Mouse (Mus musculus): ENCODE measurements around the gene Gm11595. TPM values are rescaled to one million over a fixed set of nuclear protein-coding genes. Genes with fewer than 3 reads are reported as not detected.

Gene Gm11595
- not detected in 2 replicates for polyA plus RNA-seq (2015; fragmentation: Nextera tagmentation; extraction: Ambion mirVana)

DNA sequence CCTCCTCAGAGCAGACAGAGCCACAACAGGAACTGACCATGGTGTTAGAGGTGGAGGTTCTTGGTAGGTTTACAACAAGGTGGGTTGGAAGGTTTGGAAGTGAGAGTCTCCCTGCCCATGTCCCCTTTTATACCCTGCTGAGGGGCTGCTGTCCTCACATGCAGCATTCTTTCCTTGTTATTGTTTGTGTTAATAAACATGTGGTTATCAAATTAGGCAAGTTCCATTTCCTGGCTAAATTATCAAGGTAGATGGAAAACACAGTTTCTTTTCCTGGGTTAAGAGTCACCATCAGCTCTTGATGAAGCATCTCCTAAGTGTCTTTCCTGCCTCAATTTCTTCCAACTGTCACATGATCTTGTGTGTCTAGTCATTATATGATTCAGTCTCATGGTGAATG lies at the start of gene Gm11595:
Gm11595 (minus strand) TSS at position 101 of the 400 bp plus-strand sequence.

DNA sequence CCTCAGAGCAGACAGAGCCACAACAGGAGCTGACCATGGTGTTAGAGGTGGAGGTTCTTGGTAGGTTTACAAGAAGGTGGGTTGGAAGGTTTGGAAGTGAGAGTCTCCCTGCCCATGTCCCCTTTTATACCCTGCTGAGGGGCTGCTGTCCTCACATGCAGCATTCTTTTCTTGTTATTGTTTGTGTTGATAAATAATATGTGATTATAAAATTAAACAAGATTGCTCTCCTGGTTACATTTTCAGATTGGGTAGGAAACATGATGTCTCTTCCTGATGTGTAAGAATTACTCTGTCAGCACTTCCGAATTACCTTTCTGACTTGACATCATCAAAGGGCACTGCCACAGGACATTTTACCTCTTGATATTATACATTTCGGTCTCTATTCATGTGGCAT lies 42.9 kb upstream of the Gm11595 start, which contains the start of gene Gm11564:
Gm11564 (minus strand) TSS at position 101 of the 400 bp plus-strand sequence.

DNA sequence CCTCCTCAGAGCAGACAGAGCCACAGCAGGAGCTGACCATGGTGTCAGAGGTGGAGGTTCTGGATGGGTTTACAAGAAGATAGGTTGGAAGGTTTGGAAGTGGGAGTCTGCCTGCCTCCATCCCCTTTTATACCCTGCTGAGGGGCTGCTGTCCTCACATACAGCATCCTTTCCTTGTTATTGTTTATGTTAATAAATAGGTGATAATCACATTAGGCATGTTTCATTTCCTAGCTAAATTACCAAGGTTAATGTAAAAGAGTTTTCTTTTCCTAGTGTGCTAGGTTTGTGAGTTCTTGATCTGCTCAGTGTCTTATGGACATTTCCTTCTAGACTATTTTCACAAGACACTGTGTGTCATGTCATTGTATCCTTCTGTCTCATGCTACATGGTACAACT lies 37.1 kb upstream of the Gm11595 start, which contains the start of gene Krtap4-13:
Krtap4-13 (minus strand) TSS at position 101 of the 400 bp plus-strand sequence.

DNA sequence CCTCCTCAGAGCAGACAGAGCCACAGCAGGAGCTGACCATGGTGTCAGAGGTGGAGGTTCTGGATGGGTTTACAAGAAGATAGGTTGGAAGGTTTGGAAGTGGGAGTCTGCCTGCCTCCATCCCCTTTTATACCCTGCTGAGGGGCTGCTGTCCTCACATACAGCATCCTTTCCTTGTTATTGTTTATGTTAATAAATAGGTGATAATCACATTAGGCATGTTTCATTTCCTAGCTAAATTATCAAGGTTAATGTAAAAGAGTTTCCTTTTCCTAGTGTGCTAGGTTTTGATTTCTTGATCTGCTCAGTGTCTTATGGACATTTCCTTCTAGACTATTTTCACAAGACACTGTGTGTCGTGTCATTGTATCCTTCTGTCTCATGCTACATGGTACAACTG lies 31.6 kb upstream of the Gm11595 start, which contains the start of gene Gm11554:
Gm11554 (minus strand) TSS at position 101 of the 400 bp plus-strand sequence.

DNA sequence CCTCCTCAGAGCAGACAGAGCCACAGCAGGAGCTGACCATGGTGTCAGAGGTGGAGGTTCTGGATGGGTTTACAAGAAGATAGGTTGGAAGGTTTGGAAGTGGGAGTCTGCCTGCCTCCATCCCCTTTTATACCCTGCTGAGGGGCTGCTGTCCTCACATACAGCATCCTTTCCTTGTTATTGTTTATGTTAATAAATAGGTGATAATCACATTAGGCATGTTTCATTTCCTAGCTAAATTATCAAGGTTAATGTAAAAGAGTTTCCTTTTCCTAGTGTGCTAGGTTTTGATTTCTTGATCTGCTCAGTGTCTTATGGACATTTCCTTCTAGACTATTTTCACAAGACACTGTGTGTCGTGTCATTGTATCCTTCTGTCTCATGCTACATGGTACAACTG lies 26.1 kb upstream of the Gm11595 start, which contains the start of gene Gm11569:
Gm11569 (minus strand) TSS at position 101 of the 400 bp plus-strand sequence.

DNA sequence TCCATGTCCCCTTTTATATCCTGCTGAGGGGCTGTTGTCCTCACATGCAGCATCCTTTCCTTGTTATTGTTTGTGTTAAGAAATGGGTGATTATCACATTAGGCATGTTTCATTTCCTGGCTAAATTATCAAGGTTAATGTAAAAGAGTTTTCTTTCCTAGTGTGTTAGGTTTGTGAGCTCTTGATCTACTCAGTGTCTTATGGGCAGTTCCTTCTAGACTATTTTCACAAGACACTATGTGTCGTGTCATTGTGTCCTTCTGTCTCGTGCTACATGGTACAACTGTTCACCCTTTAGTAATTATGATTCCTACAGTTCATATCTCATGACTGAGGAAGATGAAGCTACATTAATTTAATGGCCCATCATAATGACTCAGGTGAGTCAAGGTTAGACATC lies 20.7 kb upstream of the Gm11595 start, which contains the start of gene Gm11596:
Gm11596 (minus strand) TSS at position 101 of the 400 bp plus-strand sequence.

DNA sequence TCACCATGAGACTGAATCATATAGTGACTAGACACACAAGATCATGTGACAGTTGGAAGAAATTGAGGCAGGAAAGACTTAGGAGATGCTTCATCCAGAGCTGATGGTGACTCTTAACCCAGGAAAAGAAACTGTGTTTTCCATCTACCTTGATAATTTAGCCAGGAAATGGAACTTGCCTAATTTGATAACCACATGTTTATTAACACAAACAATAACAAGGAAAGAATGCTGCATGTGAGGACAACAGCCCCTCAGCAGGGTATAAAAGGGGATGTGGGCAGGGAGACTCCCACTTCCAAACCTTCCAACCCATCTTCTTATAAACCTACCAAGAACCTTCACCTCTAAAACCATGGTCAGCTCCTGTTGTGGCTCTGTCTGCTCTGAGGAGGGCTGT lies 12.2 kb upstream of the Gm11595 start, which contains the start of gene Krtap4-9:
Krtap4-9 (plus strand) TSS at position 301 of the 400 bp plus-strand sequence.

DNA sequence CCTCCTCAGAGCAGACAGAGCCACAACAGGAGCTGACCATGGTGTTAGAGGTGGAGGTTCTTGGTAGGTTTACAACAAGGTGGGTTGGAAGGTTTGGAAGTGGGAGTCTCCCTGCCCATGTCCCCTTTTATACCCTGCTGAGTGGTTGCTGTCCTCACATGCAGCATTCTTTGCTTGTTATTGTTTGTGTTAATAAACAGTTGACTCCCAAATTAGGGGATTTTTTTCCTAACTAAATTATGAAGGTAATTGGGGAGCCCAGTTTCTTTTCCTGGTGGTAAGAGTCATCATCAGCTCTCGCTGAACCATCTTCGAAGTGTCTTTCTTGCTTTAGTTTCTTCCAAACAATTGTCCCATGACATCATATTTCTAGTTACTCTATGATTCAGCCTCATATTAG lies 7.9 kb upstream of the Gm11595 start, which contains the start of gene Krtap4-8:
Krtap4-8 (minus strand) TSS at position 101 of the 400 bp plus-strand sequence.

DNA sequence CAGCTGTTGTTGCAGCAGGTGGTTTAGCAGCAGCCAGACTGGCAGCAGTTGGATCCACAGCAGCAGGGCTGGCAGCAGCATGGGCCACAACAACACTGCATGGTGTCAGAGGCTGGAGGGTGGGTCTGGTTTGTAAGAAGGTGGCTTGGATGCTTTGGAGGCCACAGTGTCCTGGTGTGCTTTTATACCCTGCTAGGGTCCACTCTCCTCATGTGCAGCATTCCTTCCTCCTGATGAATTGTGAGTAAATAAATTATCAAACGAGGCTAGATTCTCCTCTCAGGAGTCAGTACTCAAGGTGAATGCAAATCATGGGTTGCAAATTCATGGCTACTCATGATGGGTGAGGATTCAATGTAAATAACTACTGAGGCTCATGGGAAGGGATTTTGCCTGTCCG lies 38.5 kb downstream of the Gm11595 start, which contains the start of gene Gm14180:
Gm14180 (minus strand) TSS at position 101 of the 400 bp plus-strand sequence.

Other genes starting within 250 kb of the Gm11595 start
- gene Krt40, start 229.8 kb downstream of the Gm11595 start, polyA plus RNA-seq (2015; fragmentation: Nextera tagmentation; extraction: Ambion mirVana), result not detected in 2 replicates
- not detected in 2 replicates for gene Krtap3-3, start 222.0 kb downstream of the Gm11595 start, polyA plus RNA-seq (2015; fragmentation: Nextera tagmentation; extraction: Ambion mirVana)
- gene Krtap3-2, start 216.1 kb downstream of the Gm11595 start, polyA plus RNA-seq (2015; fragmentation: Nextera tagmentation; extraction: Ambion mirVana), result not detected in 2 replicates
- gene Gm11939, start 213.4 kb downstream of the Gm11595 start, polyA plus RNA-seq (2015; fragmentation: Nextera tagmentation; extraction: Ambion mirVana), result not detected in 2 replicates
- gene Krtap3-1, start 206.3 kb downstream of the Gm11595 start, polyA plus RNA-seq (2015; fragmentation: Nextera tagmentation; extraction: Ambion mirVana), result not detected in 2 replicates
- not detected in 2 replicates for gene Krtap1-5, start 191.9 kb downstream of the Gm11595 start, polyA plus RNA-seq (2015; fragmentation: Nextera tagmentation; extraction: Ambion mirVana)
- gene Krtap1-4, start 189.3 kb downstream of the Gm11595 start, polyA plus RNA-seq (2015; fragmentation: Nextera tagmentation; extraction: Ambion mirVana), result not detected in 2 replicates
- gene Krtap1-3, start 181.6 kb downstream of the Gm11595 start, polyA plus RNA-seq (2015; fragmentation: Nextera tagmentation; extraction: Ambion mirVana), result not detected in 2 replicates
- gene Krtap9-3, start 174.8 kb downstream of the Gm11595 start, polyA plus RNA-seq (2015; fragmentation: Nextera tagmentation; extraction: Ambion mirVana), result not detected in 2 replicates
- gene Gm11938, start 169.6 kb downstream of the Gm11595 start, polyA plus RNA-seq (2015; fragmentation: Nextera tagmentation; extraction: Ambion mirVana), result not detected in 2 replicates
- not detected in 2 replicates for gene Gm11937, start 162.7 kb downstream of the Gm11595 start, polyA plus RNA-seq (2015; fragmentation: Nextera tagmentation; extraction: Ambion mirVana)
- not detected in 2 replicates for gene Krtap2-4, start 158.1 kb downstream of the Gm11595 start, polyA plus RNA-seq (2015; fragmentation: Nextera tagmentation; extraction: Ambion mirVana)
- gene Gm11562, start 152.5 kb downstream of the Gm11595 start, polyA plus RNA-seq (2015; fragmentation: Nextera tagmentation; extraction: Ambion mirVana), result not detected in 2 replicates
- not detected in 2 replicates for gene Krtap4-1, start 144.7 kb downstream of the Gm11595 start, polyA plus RNA-seq (2015; fragmentation: Nextera tagmentation; extraction: Ambion mirVana)
- not detected in 2 replicates for gene Krtap4-2, start 137.8 kb downstream of the Gm11595 start, polyA plus RNA-seq (2015; fragmentation: Nextera tagmentation; extraction: Ambion mirVana)
- gene Krtap4-7, start 128.8 kb downstream of the Gm11595 start, polyA plus RNA-seq (2015; fragmentation: Nextera tagmentation; extraction: Ambion mirVana), result not detected in 2 replicates
- not detected in 2 replicates for gene Gm11555, start 122.7 kb downstream of the Gm11595 start, polyA plus RNA-seq (2015; fragmentation: Nextera tagmentation; extraction: Ambion mirVana)
- gene Gm11563, start 114.0 kb downstream of the Gm11595 start, polyA plus RNA-seq (2015; fragmentation: Nextera tagmentation; extraction: Ambion mirVana), result not detected in 2 replicates
- not detected in 2 replicates for gene Krtap4-6, start 107.0 kb downstream of the Gm11595 start, polyA plus RNA-seq (2015; fragmentation: Nextera tagmentation; extraction: Ambion mirVana)
- not detected in 2 replicates for gene Gm14190, start 82.2 kb downstream of the Gm11595 start, polyA plus RNA-seq (2015; fragmentation: Nextera tagmentation; extraction: Ambion mirVana)
- not detected in 2 replicates for gene Gm14180, start 38.6 kb downstream of the Gm11595 start, polyA plus RNA-seq (2015; fragmentation: Nextera tagmentation; extraction: Ambion mirVana)
- gene Krtap4-8, start 7.8 kb upstream of the Gm11595 start, polyA plus RNA-seq (2015; fragmentation: Nextera tagmentation; extraction: Ambion mirVana), result not detected in 2 replicates
- not detected in 2 replicates for gene Krtap4-9, start 12.3 kb upstream of the Gm11595 start, polyA plus RNA-seq (2015; fragmentation: Nextera tagmentation; extraction: Ambion mirVana)
- gene Gm11596, start 20.6 kb upstream of the Gm11595 start, polyA plus RNA-seq (2015; fragmentation: Nextera tagmentation; extraction: Ambion mirVana), result not detected in 2 replicates
- gene Gm11569, start 26.0 kb upstream of the Gm11595 start, polyA plus RNA-seq (2015; fragmentation: Nextera tagmentation; extraction: Ambion mirVana), result not detected in 2 replicates
- not detected in 2 replicates for gene Gm11554, start 31.5 kb upstream of the Gm11595 start, polyA plus RNA-seq (2015; fragmentation: Nextera tagmentation; extraction: Ambion mirVana)
- not detected in 2 replicates for gene Krtap4-13, start 37.0 kb upstream of the Gm11595 start, polyA plus RNA-seq (2015; fragmentation: Nextera tagmentation; extraction: Ambion mirVana)
- gene Gm11564, start 42.8 kb upstream of the Gm11595 start, polyA plus RNA-seq (2015; fragmentation: Nextera tagmentation; extraction: Ambion mirVana), result not detected in 2 replicates
- not detected in 2 replicates for gene 2300003K06Rik, start 65.2 kb upstream of the Gm11595 start, polyA plus RNA-seq (2015; fragmentation: Nextera tagmentation; extraction: Ambion mirVana)
- not detected in 2 replicates for gene Krtap4-16, start 78.7 kb upstream of the Gm11595 start, polyA plus RNA-seq (2015; fragmentation: Nextera tagmentation; extraction: Ambion mirVana)
- gene Gm11568, start 85.0 kb upstream of the Gm11595 start, polyA plus RNA-seq (2015; fragmentation: Nextera tagmentation; extraction: Ambion mirVana), result not detected in 2 replicates
- gene Gm11559, start 91.6 kb upstream of the Gm11595 start, polyA plus RNA-seq (2015; fragmentation: Nextera tagmentation; extraction: Ambion mirVana), result not detected in 2 replicates
- not detected in 2 replicates for gene Krtap9-1, start 100.5 kb upstream of the Gm11595 start, polyA plus RNA-seq (2015; fragmentation: Nextera tagmentation; extraction: Ambion mirVana)
- not detected in 2 replicates for gene Gm11567, start 106.3 kb upstream of the Gm11595 start, polyA plus RNA-seq (2015; fragmentation: Nextera tagmentation; extraction: Ambion mirVana)
- gene Krtap31-1, start 135.0 kb upstream of the Gm11595 start, polyA plus RNA-seq (2015; fragmentation: Nextera tagmentation; extraction: Ambion mirVana), result not detected in 2 replicates
- not detected in 2 replicates for gene Gm11565, start 141.8 kb upstream of the Gm11595 start, polyA plus RNA-seq (2015; fragmentation: Nextera tagmentation; extraction: Ambion mirVana)
- gene Krtap31-2, start 163.4 kb upstream of the Gm11595 start, polyA plus RNA-seq (2015; fragmentation: Nextera tagmentation; extraction: Ambion mirVana), result not detected in 2 replicates
- gene Krtap9-5, start 175.6 kb upstream of the Gm11595 start, polyA plus RNA-seq (2015; fragmentation: Nextera tagmentation; extraction: Ambion mirVana), result not detected in 2 replicates
- not detected in 2 replicates for gene Krtap29-1, start 206.1 kb upstream of the Gm11595 start, polyA plus RNA-seq (2015; fragmentation: Nextera tagmentation; extraction: Ambion mirVana)
- not detected in 2 replicates for gene Krtap16-1, start 213.7 kb upstream of the Gm11595 start, polyA plus RNA-seq (2015; fragmentation: Nextera tagmentation; extraction: Ambion mirVana)
- not detected in 2 replicates for gene Krtap17-1, start 221.1 kb upstream of the Gm11595 start, polyA plus RNA-seq (2015; fragmentation: Nextera tagmentation; extraction: Ambion mirVana)
- gene Krt33a, start 243.3 kb upstream of the Gm11595 start, polyA plus RNA-seq (2015; fragmentation: Nextera tagmentation; extraction: Ambion mirVana), result not detected in 2 replicates

Measured in spleen, postnatal 0 days (tissue).